Mouse (Mus musculus): ENCODE measurements around the gene Actn2. TPM values are rescaled to one million over a fixed set of nuclear protein-coding genes. Genes with fewer than 3 reads are reported as not detected.

The Actn2 gene
- total RNA-seq, 4 experiments from 2014 or later, result 853 to 990 (median 915) TPM

DNA sequence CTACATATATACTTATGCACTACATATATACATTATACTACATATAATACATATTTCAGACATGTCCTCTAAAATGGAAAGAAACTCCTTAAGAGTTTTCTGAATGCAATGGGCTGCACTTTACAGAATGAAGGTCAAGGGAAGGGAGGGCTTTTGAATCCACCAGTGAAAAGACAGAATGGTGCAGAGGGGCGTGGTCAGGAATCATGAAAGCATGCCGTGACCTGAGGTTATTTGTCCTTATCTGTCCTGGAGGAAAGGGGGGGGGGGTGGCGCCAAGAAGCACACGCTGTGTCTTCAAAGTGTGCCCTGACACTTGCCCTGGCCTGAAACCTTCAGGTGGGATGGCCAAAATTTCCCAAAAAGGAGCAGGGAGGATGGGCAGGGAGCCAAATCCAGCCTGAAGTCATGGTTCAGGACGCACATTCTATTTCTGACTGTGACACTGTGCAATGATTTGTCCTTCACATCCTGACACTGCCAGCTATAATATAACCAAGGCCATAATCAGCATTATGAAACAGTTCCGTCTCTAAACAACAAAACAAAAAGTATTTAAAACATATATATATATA lies 23.3 kb downstream of the Actn2 start:
- peak; percentile 34 to 45 for DNase-seq (ENCODE audit: low spot score in 2 of 2)

GRCm38 (mm10) chr13:12314173-12314572 lies 26.4 kb downstream of the Actn2 start:
- no peak for DNase-seq (ENCODE audit: low spot score in 2 of 2)

DNA sequence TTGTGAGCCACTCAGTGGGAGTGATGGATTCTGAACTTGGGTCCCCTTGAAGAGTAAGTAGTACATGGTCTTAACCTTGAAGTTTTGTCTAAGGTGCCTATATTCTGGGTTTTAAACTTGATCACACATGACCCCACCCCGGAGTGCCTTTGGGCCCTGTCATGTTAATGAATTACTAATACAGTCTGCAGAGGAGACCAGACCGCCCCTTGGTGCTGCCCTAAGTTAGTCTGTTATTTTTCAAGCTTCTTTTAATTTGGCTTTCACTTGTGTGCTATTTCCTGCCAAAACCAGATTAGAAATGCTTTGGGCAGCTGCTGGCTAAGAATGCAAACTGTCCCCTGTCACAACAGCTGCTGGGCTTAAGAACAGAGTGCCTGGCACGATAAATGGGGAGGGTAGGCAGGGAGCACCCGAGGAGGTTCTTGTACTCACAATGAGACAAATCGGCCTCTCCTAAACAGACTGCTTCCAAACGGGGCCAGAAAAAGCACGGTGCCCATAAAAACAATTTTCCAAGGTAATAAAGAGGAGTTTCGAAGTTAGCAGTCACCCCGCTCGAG lies 28.5 kb downstream of the Actn2 start:
- no peak for DNase-seq (ENCODE audit: low spot score in 2 of 2)

DNA sequence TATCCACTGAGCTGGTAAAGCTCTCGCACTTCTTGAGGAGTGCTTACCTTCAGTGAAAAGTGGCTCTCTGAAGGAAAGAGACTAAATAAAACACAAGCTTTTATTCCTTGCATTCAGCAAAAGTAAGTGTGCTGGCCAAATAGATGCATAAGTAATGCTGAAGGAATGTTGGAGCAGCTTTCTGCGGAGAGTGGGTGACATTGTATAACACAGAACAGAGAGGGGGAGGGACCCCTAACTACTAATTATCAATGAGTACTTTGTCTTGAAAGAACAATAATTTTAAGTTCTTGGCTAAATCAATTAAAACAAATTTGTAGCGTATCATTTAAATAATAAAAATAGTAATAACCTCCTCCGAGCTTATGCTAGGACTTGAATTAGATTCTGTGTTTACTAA lies 29.2 kb downstream of the Actn2 start:
- no peak for DNase-seq (ENCODE audit: low spot score in 2 of 2)

GRCm38 (mm10) chr13:12309446-12309845 lies 31.1 kb downstream of the Actn2 start:
- DNase-seq (ENCODE audit: low spot score in 2 of 2), result no peak

- no peak for DNase-seq (ENCODE audit: low spot score in 2 of 2)
Measured at GRCm38 (mm10) chr13:12308878-12309277, 31.7 kb downstream of the Actn2 start.

DNA sequence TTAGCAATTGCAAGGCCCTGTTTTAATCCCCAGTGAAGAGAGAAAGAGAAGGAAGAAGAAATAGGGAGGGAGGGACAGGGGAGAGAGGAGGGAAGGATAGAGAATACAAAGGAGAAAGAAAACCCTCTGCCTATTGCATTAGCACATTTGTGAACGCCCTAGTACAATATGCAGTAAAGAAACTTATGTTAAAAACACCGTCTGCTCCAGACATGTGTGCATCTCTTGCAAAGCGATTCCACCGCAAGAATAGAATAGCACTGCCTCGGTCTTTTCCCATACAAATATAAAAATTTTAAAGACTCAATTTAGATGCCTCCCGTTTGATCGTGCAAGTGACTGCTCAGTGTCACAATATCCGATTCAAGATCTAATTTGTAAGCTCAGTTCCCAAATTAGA lies 32.1 kb downstream of the Actn2 start:
- no peak for DNase-seq (ENCODE audit: low spot score in 2 of 2)

GRCm38 (mm10) chr13:12307286-12307685 lies 33.3 kb downstream of the Actn2 start:
- no peak for DNase-seq (ENCODE audit: low spot score in 2 of 2)

- DNase-seq (ENCODE audit: low spot score in 2 of 2), result no peak
Measured at GRCm38 (mm10) chr13:12305540-12305939, 35.0 kb downstream of the Actn2 start.

- no peak for DNase-seq (ENCODE audit: low spot score in 2 of 2)
Measured at GRCm38 (mm10) chr13:12304991-12305390, 35.6 kb downstream of the Actn2 start.

GRCm38 (mm10) chr13:12297777-12298176 lies 42.8 kb downstream of the Actn2 start:
- no peak for DNase-seq (ENCODE audit: low spot score in 2 of 2)

DNA sequence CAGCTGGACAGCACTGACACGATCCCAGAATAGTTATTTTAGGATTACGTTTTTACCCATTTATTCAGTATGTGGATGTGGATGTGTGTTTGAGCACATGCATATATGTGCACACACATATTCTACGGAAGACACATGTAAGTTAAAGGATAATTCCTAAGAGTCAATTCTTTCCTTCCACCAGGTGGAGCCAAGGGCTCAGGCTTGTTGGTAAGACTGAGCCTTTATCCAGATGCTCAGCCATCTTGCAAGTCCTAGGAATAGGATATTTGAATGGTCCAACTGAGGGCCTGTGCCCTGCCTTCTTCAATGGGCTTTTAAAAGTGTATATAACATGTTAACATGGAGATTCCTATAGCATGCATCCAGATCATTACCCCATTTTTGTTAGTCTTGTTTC lies 43.9 kb downstream of the Actn2 start:
- DNase-seq (ENCODE audit: low spot score in 2 of 2), result no peak

DNA sequence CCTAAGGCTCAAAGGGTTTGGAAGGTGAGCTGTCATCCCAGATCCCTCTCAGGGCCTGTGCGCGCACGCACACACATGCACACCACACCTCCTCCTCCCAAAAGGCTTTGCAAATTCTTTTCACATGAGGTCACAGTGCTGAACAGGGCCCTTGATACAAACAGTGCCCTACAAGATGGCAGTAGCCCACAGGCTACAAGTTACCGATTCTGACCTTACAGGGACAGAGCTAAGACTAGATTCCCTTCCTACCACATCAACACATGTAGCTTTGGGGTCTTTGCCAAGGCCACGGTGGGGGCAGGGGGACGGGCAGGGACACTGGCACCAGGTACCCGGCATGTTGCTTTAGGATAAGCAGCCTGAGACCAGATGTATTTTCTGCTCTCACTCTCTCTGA lies 46.8 kb downstream of the Actn2 start:
- DNase-seq (ENCODE audit: low spot score in 2 of 2), result no peak

DNA sequence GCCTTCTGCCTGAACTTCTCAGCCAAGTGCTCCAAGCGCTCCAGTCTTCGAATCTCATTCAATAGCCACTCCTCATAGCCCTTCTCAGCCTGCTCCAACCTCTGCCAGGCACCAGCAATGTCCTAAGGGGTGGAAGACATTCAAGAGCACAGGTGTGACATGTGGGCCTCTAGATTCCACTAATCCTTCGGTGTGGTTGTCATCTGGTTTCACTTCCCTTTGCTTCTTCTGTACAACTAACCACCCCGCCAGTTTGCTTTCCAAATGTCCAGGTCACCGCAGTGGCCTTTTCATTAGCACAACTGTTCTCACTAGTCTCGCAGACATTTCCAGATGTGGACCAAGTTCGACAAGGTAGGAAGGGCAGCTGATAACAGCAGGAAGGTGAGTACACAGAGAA lies 49.9 kb downstream of the Actn2 start:
- DNase-seq (ENCODE audit: low spot score in 2 of 2), result no peak

GRCm38 (mm10) chr13:12284528-12284927 lies 56.0 kb downstream of the Actn2 start:
- DNase-seq (ENCODE audit: low spot score in 2 of 2), result no peak

DNA sequence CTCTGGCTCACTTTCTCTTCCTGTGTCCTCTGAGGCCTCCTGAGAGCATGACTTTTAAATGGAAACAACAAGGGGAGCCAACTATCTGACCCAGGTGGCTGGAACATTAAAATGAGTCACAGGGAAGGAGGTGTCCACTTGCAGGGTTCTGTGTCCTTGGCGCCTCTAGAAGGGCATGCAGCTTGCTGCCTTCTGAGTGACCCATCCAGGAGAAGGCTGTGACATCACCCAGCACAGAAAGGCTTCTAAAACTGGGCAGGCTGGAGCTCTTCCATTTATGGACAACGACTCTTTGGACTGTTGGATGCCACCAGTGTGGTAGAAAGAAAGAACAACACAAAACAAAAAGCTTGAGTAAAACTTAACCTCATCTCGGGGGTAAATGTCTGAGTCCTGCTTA lies 56.7 kb downstream of the Actn2 start:
- peak; percentile 46 to 59 for DNase-seq (ENCODE audit: low spot score in 2 of 2)

DNA sequence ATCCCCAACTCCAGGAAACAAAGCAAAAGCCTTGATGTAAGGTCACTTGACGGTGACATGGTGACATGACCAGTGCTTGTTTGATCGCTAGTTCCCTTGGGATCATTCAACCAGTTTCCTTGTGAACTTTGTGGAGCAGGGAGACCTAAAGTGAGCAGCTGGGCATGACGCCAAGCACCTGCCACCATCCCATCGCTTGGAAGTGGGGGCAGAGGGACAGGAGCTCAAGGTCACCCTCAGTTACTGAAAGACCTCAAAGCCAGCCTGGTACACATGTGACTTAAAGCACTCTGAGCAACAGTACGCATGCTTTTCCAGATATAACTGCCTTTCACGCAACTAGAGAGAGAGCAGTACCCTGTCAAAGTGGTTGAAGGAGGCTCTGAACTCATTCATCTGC lies 65.8 kb downstream of the Actn2 start:
- DNase-seq (ENCODE audit: low spot score in 2 of 2), result no peak

- DNase-seq (ENCODE audit: low spot score in 2 of 2), result no peak
Measured at GRCm38 (mm10) chr13:12274220-12274619, 66.3 kb downstream of the Actn2 start.

DNA sequence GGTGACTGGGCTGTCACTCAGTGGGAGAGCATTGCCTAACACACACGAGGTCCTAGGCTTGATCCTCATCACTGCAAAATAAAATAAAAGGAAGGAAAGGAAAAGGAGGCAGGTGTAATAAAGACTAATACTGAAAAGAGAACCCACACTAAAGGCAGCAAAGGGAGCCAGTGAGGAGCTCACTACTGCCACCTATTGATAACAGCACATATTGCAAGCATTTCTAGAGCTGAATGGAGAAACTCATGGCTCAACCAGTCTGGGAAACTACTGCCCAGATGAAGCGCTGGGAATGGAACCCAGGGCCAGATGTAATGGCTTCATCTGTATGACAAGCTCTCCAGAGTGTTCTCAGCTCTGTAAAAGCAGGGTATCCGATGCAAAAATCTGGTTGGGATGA lies 67.6 kb downstream of the Actn2 start:
- no peak for DNase-seq (ENCODE audit: low spot score in 2 of 2)

GRCm38 (mm10) chr13:12267971-12268370 lies 72.6 kb downstream of the Actn2 start:
- no peak for DNase-seq (ENCODE audit: low spot score in 2 of 2)

DNA sequence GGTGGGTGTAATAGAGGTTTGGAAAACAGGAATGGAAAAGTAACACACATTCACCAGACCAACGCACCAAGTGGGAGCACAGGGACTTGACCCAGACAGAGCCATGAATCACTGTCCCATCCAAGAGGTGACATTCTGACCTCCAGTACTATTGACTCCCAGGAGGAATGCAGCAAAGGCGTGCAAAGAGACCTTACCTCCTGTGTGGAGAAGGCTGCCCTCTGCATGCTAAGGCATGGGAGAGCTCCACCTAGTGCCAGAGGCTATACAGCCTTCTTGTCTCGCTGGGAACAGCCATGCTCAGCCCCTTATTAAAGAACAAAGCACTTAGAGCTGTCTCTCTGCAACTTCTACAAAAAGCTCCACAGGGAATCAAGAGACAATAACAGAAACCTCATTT lies 73.5 kb downstream of the Actn2 start:
- DNase-seq (ENCODE audit: low spot score in 2 of 2), result no peak

GRCm38 (mm10) chr13:12263996-12264395 lies 76.6 kb downstream of the Actn2 start:
- no peak for DNase-seq (ENCODE audit: low spot score in 2 of 2)

DNA sequence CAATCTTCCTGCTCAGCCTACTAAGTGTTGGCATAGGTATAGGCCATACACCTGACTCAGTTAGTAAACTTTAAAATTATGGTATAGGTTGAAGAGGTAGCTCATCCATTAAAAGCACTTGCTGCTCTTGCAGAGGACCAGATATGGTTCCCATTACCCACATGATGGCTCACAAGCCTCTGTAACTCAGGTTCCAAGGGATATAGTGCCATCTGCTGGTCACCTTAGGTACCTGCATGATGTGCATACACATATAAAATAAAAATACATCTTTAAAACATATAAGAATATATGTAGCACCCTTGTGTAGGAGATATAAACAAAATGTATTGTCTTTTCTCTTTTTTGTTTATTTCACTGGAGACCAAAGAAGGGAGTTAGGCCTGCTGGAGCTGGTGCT lies 79.1 kb downstream of the Actn2 start:
- no peak for DNase-seq (ENCODE audit: low spot score in 2 of 2)

All from gastrocnemius, adult 8-10 months (tissue).